Mouse (Mus musculus): ENCODE data around the gene Alk. TPM values are rescaled to one million over a fixed set of nuclear protein-coding genes. Genes with fewer than 3 reads are reported as not detected.

Alk gene
- polyA plus RNA-seq, 1 experiment from 2014 or later = 0.05 TPM

DNA sequence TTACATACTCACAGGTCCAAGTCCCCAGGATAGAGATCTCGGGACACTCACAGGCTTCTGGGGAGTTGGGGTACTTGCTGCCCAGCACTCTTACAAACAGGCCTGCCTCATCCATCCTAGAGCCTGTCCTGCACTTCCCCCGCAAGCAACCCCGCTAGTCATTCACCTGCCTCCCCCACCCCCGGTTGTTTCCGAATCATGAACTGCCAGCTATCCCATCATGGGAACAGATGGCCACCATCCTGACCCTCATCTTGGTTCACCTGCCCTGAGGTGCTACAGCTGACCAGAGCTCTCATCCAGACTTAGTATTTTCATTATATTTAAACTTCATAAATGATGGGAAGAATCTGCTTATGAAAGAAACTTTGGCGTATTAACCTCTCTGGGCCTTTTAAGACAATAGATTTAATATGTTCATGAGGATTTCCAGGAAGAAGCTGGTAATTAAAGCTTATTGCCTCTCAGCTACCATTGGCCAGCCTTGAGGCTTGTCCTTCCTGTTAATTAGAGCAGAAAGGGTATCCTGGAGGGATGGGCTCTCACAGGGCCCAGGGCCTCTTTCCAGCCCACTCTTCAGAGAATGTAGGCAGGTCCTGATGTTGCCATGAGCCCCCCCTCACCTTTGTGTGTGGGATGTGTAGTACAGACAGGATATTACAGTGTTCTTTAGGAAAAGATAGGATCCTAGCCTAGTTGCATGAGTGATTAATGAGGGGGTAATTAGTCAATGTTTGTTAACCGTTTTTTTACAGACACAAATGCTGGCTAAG lies 565.1 kb downstream of the Alk start:
- Histone ChIP-seq H3K9me3 (replicated peaks; ENCODE audit: control insufficient read depth, low read length) (no peaks in the 10 kb centered on the region), H3K27me3 (ENCODE audit: control insufficient read depth, insufficient read depth, low read length) (no peaks in the 10 kb centered on the region), H3K4me2 (ENCODE audit: low read depth, low read length) (no peak overlapping the region), H3K4me3 (ENCODE audit: low read length) (no peak overlapping the region), H3K9ac (ENCODE audit: low read length) (no peak overlapping the region), H3K27ac (ENCODE audit: low read length) (no peak overlapping the region), H3K4me1 (ENCODE audit: control insufficient read depth, insufficient read depth, low read length) (peaks cover 5% of the 10 kb centered on the region), H3K36me3 (ENCODE audit: control insufficient read depth, insufficient read depth) (no peaks in the 10 kb centered on the region)
- no peak for ATAC-seq (replicated peaks; ENCODE audit: extremely low read depth, insufficient read depth, low FRiP score)
- 78% methylated on average over 7 of the region's 7 CpGs for WGBS

GRCm38 (mm10) chr17:72038371-72038770 lies 566.1 kb downstream of the Alk start:
- Histone ChIP-seq H3K4me3 (ENCODE audit: low read length) (no peak overlapping the region), H3K4me1 (ENCODE audit: control insufficient read depth, insufficient read depth, low read length) (peaks cover 2% of the 10 kb centered on the region), H3K36me3 (ENCODE audit: control insufficient read depth, insufficient read depth) (no peaks in the 10 kb centered on the region), H3K9ac (ENCODE audit: low read length) (no peak overlapping the region), H3K4me2 (ENCODE audit: low read depth, low read length) (no peak overlapping the region), H3K27ac (ENCODE audit: low read length) (no peak overlapping the region), H3K27me3 (ENCODE audit: control insufficient read depth, insufficient read depth, low read length) (no peaks in the 10 kb centered on the region), H3K9me3 (replicated peaks; ENCODE audit: control insufficient read depth, low read length) (no peaks in the 10 kb centered on the region)
- ATAC-seq (replicated peaks; ENCODE audit: extremely low read depth, insufficient read depth, low FRiP score) = no peak
- 79% methylated on average over 5 of the region's 5 CpGs for WGBS

GRCm38 (mm10) chr17:72030672-72031071 lies 573.8 kb downstream of the Alk start:
- H3K4me3 ChIP-seq (ENCODE audit: low read length) = no peak overlapping the region
- no peaks in the 10 kb centered on the region for H3K36me3 ChIP-seq (ENCODE audit: control insufficient read depth, insufficient read depth)
- H3K27ac ChIP-seq (ENCODE audit: low read length) = no peak overlapping the region
- no peak overlapping the region for H3K4me2 ChIP-seq (ENCODE audit: low read depth, low read length)
- WGBS = 75% methylated on average over 7 of the region's 7 CpGs
- H3K27me3 ChIP-seq (ENCODE audit: control insufficient read depth, insufficient read depth, low read length) = no peaks in the 10 kb centered on the region
- no peak overlapping the region for H3K9ac ChIP-seq (ENCODE audit: low read length)
- H3K9me3 ChIP-seq (replicated peaks; ENCODE audit: control insufficient read depth, low read length) = no peaks in the 10 kb centered on the region
- H3K4me1 ChIP-seq (ENCODE audit: control insufficient read depth, insufficient read depth, low read length) = no peaks in the 10 kb centered on the region
- ATAC-seq (replicated peaks; ENCODE audit: extremely low read depth, insufficient read depth, low FRiP score) = no peak

GRCm38 (mm10) chr17:72023323-72023722 lies 581.1 kb downstream of the Alk start:
- H3K27me3 ChIP-seq (ENCODE audit: control insufficient read depth, insufficient read depth, low read length) = no peaks in the 10 kb centered on the region
- no peaks in the 10 kb centered on the region for H3K9me3 ChIP-seq (replicated peaks; ENCODE audit: control insufficient read depth, low read length)
- 70% methylated on average over 9 of the region's 9 CpGs for WGBS
- H3K27ac ChIP-seq (ENCODE audit: low read length) = no peak overlapping the region
- H3K4me3 ChIP-seq (ENCODE audit: low read length) = no peak overlapping the region
- H3K36me3 ChIP-seq (ENCODE audit: control insufficient read depth, insufficient read depth) = no peaks in the 10 kb centered on the region
- H3K4me1 ChIP-seq (ENCODE audit: control insufficient read depth, insufficient read depth, low read length) = no peaks in the 10 kb centered on the region
- no peak overlapping the region for H3K9ac ChIP-seq (ENCODE audit: low read length)
- H3K4me2 ChIP-seq (ENCODE audit: low read depth, low read length) = no peak overlapping the region
- ATAC-seq (replicated peaks; ENCODE audit: extremely low read depth, insufficient read depth, low FRiP score) = no peak

DNA sequence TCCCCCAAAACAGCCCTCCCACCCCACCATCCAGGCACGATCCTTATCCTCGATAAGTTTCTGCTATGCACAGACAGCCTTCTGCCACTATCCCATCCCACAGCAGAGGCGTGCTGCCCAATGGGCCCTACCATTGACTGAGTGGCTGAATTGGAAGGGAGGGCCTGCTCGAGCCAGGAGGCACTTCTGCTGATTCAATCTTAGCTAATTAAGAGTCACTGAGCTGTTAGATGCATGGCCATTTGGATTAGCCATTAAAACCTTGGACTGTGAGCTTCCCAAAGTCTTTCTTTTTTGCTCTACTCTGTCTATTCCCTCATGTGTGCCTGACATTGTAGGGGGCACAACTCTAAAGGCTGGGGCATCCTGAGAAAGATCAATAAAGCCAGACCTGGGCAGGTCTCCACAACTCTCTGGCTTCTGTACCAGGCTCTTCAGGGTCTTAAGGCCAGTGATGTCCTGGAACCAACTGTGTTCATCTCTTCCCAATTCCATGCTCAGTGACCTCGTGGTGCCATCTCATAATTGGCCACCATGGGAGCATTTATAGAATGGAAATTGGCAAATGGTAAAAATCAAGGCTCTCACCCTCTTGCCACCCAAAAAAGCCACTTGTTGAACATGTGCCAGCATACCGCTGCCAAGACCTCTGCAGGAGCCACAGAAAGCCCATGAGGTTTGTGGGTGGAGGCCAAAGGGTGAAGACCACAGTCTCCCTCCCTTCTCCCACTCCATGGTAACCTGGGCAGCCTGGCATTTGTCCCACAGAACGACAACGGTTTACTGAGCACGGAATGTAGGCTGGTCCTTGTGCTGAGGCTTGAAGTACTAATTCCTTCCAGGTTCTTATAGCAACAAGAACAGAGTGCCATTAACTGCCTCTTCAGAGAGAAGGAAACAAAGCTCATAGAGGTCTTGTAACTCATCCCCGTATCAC lies 582.4 kb downstream of the Alk start:
- Histone ChIP-seq H3K9me3 (replicated peaks; ENCODE audit: control insufficient read depth, low read length) (no peaks in the 10 kb centered on the region), H3K27me3 (ENCODE audit: control insufficient read depth, insufficient read depth, low read length) (no peaks in the 10 kb centered on the region), H3K4me2 (ENCODE audit: low read depth, low read length) (no peak overlapping the region), H3K4me1 (ENCODE audit: control insufficient read depth, insufficient read depth, low read length) (no peaks in the 10 kb centered on the region), H3K9ac (ENCODE audit: low read length) (no peak overlapping the region), H3K27ac (ENCODE audit: low read length) (no peak overlapping the region), H3K4me3 (ENCODE audit: low read length) (no peak overlapping the region), H3K36me3 (ENCODE audit: control insufficient read depth, insufficient read depth) (no peaks in the 10 kb centered on the region)
- WGBS = 74% methylated on average over 10 of the region's 10 CpGs
- no peak for ATAC-seq (replicated peaks; ENCODE audit: extremely low read depth, insufficient read depth, low FRiP score)

- Histone ChIP-seq H3K9ac (ENCODE audit: low read length) (no peak overlapping the region), H3K27ac (ENCODE audit: low read length) (no peak overlapping the region), H3K4me3 (ENCODE audit: low read length) (no peak overlapping the region), H3K4me2 (ENCODE audit: low read depth, low read length) (no peak overlapping the region), H3K36me3 (ENCODE audit: control insufficient read depth, insufficient read depth) (no peaks in the 10 kb centered on the region), H3K9me3 (replicated peaks; ENCODE audit: control insufficient read depth, low read length) (no peaks in the 10 kb centered on the region), H3K4me1 (ENCODE audit: control insufficient read depth, insufficient read depth, low read length) (no peaks in the 10 kb centered on the region), H3K27me3 (ENCODE audit: control insufficient read depth, insufficient read depth, low read length) (no peaks in the 10 kb centered on the region)
- no peak for ATAC-seq (replicated peaks; ENCODE audit: extremely low read depth, insufficient read depth, low FRiP score)
These were observed 587.1 kb downstream of the Alk start for GRCm38 (mm10) chr17:72017329-72017728.

GRCm38 (mm10) chr17:72015253-72015652 lies 589.2 kb downstream of the Alk start:
- H3K4me3 ChIP-seq (ENCODE audit: low read length) = no peak overlapping the region
- no peaks in the 10 kb centered on the region for H3K27me3 ChIP-seq (ENCODE audit: control insufficient read depth, insufficient read depth, low read length)
- H3K36me3 ChIP-seq (ENCODE audit: control insufficient read depth, insufficient read depth) = no peaks in the 10 kb centered on the region
- no peak overlapping the region for H3K4me2 ChIP-seq (ENCODE audit: low read depth, low read length)
- WGBS = 81% methylated on average over 3 of the region's 3 CpGs
- H3K9ac ChIP-seq (ENCODE audit: low read length) = no peak overlapping the region
- no peak overlapping the region for H3K27ac ChIP-seq (ENCODE audit: low read length)
- no peaks in the 10 kb centered on the region for H3K9me3 ChIP-seq (replicated peaks; ENCODE audit: control insufficient read depth, low read length)
- no peaks in the 10 kb centered on the region for H3K4me1 ChIP-seq (ENCODE audit: control insufficient read depth, insufficient read depth, low read length)
- ATAC-seq (replicated peaks; ENCODE audit: extremely low read depth, insufficient read depth, low FRiP score) = no peak

DNA sequence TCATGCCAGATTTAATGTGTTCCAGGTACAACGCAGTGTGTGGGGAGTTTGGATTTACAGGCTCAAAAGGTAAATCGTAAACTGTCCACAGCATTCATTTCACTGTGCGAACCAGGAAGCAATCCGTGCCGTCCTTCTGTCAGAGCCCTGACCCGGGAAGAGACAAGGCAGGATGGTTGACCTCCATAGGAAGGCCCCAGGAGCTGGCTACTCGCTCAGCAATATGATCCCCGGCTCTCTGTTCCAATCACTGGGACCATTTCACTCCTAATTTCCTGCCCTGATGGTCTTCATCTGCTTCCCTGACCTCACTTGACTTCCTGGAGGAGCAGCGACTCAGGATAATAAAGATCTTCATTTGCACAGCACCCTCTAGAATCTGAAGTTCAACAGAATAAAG lies 591.7 kb downstream of the Alk start:
- Histone ChIP-seq H3K9me3 (replicated peaks; ENCODE audit: control insufficient read depth, low read length) (no peaks in the 10 kb centered on the region), H3K4me2 (ENCODE audit: low read depth, low read length) (no peak overlapping the region), H3K27me3 (ENCODE audit: control insufficient read depth, insufficient read depth, low read length) (no peaks in the 10 kb centered on the region), H3K36me3 (ENCODE audit: control insufficient read depth, insufficient read depth) (no peaks in the 10 kb centered on the region), H3K9ac (ENCODE audit: low read length) (no peak overlapping the region), H3K27ac (ENCODE audit: low read length) (no peak overlapping the region), H3K4me1 (ENCODE audit: control insufficient read depth, insufficient read depth, low read length) (no peaks in the 10 kb centered on the region), H3K4me3 (ENCODE audit: low read length) (no peak overlapping the region)
- no peak for ATAC-seq (replicated peaks; ENCODE audit: extremely low read depth, insufficient read depth, low FRiP score)
- 76% methylated on average over 9 of the region's 9 CpGs for WGBS

DNA sequence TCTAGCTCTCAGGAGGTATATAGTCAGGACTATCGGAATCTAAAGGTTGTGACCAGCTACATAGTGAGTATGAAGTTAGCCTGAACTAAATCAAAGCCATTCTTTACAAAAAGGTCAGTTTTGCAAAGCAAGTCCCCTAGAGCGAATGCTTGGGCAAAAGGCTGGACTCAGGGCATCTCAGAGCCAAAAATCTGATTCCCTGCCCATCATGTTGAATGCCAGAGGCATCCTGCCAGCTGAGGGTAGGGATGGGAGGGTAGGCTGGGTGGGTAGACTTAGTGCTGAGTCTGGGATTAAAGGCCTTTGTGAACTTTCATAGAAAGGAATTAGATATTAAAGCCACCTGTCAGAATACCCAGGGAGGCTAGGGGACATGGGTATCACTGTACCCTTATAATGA lies 594.6 kb downstream of the Alk start:
- Histone ChIP-seq H3K4me3 (ENCODE audit: low read length) (no peak overlapping the region), H3K9ac (ENCODE audit: low read length) (no peak overlapping the region), H3K27me3 (ENCODE audit: control insufficient read depth, insufficient read depth, low read length) (no peaks in the 10 kb centered on the region), H3K4me2 (ENCODE audit: low read depth, low read length) (no peak overlapping the region), H3K27ac (ENCODE audit: low read length) (no peak overlapping the region), H3K36me3 (ENCODE audit: control insufficient read depth, insufficient read depth) (no peaks in the 10 kb centered on the region), H3K4me1 (ENCODE audit: control insufficient read depth, insufficient read depth, low read length) (no peaks in the 10 kb centered on the region), H3K9me3 (replicated peaks; ENCODE audit: control insufficient read depth, low read length) (no peaks in the 10 kb centered on the region)
- no peak for ATAC-seq (replicated peaks; ENCODE audit: extremely low read depth, insufficient read depth, low FRiP score)
- 89% methylated on average over 2 of the region's 2 CpGs for WGBS

Data from heart, embryonic 16.5 days (tissue).